Mouse (Mus musculus): Measurements from ENCODE around the gene Akirin2.
A peak's percentile ranks its signal among the peaks of the same experiment; 100 is the strongest.

Gene Akirin2

DNA sequence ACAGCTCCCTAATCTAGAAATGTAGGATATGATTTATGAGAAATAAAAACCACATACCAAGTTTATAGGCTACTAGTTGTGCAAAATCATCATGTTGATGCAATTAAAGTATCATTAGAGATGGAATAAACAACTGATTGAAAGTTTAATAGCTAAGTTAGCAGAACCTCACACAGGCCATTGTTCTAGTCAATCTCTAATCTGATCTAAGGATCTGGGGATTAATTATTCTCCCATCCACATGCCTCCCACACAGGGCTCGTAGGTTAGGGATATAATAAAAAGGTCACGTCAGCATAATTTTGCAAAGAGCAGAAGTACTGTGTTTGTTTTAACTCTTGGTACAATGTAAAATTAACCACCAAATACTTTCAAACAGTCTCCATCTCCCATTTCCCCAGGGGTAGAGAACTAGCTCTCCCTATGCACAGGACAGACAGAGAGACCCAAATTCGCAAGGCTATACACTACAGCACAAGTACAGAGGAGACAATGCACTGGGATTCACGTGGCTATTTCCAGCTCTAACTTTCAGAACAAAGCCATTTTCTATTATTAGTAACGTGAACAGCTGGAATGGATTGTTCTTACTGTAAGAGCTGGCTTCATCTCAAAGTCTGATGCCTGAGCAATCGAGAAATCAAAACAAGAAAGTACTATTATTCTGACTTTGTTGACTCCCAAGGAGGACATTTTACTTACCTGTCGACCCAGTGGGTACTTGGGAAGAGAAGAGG is 34.3 kb downstream of the Akirin2 start:
- no peak for DNase-seq (ENCODE audit: low read depth, low spot score)

DNA sequence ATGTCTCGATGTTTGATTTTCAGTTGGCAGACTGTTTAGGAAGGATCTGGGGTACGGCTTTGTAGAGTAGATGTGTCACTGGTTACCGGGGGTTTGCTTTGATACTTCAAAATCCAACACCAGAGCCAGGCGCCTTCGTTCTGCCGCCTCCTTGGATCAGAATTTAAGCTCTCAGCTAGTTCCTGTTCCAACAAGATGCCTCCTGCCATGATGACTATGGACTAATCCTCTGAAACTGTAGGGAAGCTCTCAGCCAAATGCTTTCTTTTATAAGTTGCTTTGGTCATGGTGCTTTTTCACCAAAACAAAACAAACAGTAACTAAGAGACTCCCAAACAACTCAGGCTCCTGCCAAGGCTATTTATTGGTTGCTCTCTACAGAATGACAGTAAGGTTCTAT is 52.4 kb downstream of the Akirin2 start:
- no peak for DNase-seq (ENCODE audit: low read depth, low spot score)

DNA sequence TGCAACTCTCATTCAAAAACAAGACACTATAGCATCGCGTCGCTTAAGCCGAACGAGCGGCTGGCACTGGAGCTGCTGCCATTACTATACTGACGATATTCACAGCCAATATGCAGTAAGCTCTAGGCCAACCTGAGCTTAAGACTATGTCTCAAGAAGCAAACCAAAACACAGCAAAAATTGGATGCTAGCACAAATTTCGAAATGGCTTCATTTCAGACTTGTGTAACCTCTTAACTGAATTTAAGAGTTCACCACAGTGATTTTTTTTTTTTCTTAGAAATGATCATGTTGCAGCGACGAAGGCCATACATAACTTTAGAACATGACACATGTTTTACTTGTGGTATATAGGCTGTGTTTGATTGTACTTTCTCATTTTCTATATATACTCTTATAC is 55.9 kb downstream of the Akirin2 start:
- no peak for DNase-seq (ENCODE audit: low read depth, low spot score)

- DNase-seq (ENCODE audit: low read depth, low spot score): no peak
Observed at GRCm38 (mm10) chr4:34613571-34614145, 62.9 kb downstream of the Akirin2 start.

DNA sequence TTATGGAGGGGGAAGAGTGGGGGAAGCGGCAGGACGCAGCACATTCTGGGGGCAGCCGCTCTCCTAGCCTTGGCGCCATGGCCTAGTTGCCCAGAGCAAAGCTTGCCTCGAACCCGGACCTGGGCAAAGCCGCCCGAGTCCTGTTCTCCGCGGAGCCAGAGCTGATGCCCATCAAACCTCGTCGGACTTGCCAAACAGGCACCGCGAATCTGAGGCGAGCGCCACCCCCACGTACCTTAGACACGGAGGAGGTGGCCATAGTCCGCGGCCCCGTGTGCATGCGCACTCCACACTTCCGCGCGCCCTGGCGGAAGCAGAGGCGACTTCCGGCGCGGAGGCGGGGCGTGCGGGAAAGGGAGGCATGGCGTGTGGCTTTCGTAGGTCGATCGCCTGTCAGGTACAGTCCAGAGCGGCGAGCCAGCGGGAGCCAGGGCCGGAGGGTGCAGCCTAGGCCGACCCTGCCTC is 63.9 kb downstream of the Akirin2 start, which contains the start of the genes Orc3 and Rars2:
Gene Orc3, minus strand, starts transcription at position 315 of the 465 bp plus-strand sequence.
Gene Rars2, plus strand, starts transcription at position 328 of the 465 bp plus-strand sequence.
- peak; percentile 88 for DNase-seq (ENCODE audit: low read depth, low spot score)

DNA sequence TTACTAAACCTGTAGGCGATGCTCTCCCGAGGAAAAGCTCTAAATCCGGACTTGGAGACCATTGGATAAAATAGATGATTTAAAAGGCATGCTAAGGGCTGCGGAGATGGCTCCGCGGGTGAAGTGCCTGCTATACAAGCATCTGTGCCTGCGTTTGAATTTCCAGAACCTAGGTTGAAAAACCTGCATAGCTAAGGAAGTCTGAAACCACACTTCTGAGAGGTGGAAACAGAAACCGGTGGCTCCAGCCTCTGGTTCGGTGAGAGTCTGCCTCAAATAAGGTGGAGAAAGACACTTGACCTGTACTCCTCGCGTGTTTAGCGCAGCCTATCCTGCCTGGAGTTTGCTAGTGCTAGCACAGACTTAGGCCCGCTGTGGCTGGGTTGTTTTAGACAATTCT is 64.6 kb downstream of the Akirin2 start:
- DNase-seq (ENCODE audit: low read depth, low spot score): peak; percentile 24

DNA sequence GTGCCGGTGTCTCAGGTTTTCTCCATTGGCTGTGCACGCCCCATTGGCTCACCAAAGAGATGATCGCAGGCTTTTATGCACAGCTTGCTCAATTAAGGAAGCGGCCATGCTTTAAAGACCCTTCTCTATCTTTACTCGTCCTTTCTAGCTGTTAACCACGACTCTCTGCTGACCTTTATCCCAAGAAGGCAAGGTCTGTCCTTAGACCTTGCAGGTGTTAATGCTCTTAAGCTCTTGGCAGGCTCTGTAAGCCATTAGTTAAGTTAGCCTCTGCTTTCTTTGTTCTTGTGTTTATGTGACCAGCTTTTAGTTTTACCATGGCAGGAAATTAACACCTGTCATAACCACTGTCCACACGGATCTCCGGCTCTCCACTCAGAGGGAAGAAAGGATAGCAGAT is 65.4 kb downstream of the Akirin2 start:
- no peak for DNase-seq (ENCODE audit: low read depth, low spot score)

Measured in telencephalon, adult 2 months (tissue).